Mouse (Mus musculus) 3134 (cell line): ENCODE measurements around the gene Mical1.

Experiments
- DNase-seq: peaks from one replicate; pipeline ENCODE4 v3.0.0-alpha.2; 2011; ENCODE audit warnings: low spot score; ENCODE audit not compliant: insufficient read length; ENCODE audit errors: extremely low read depth

Gene Mical1

GRCm38 (mm10) chr10:41477018-41477277, 834 bp downstream of the Mical1 start:
- DNase-seq, result peak; percentile 54

DNA sequence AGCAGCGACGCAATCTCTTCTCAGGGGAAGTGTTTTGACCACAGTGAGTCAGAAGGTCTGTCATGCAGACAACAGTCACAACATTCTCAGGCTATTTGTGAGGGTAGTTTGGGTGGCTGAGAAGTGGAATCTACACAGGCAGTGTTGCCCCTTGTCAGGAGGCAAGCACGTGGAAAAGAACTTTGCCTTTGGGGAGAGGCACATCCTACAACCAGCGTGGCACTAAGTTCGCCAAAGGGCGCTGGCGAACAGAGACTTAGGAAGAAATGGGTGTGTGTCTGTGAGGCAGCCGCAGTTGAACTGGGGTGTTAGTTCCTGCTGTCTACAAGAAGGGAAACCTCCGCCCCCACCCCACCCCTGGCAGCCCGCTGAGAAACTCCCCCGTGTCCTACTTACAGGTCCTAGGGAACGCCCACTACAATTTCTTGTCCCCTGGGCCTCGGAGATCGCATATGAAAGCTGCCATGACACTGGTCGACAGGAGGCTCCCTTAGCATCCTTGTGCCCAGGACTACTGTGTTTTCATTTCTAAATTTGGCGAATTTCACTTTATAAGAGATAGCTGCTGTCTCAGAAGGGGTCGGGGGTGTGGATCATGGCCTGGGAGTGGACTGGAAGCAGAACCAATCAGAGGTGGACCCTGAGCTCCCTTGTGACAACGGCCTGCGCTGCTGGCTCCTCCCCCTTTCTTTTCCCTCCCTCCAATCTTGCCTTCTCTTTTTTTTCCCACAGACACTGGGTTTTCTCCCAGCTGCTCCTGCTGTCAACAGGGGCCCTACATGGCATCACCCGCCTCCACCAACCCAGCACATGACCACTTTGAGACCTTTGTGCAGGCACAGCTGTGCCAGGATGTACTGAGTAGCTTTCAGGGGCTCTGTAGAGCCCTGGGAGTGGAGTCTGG, 1.4 kb downstream of the Mical1 start:
- peak; percentile 70 for DNase-seq

DNA sequence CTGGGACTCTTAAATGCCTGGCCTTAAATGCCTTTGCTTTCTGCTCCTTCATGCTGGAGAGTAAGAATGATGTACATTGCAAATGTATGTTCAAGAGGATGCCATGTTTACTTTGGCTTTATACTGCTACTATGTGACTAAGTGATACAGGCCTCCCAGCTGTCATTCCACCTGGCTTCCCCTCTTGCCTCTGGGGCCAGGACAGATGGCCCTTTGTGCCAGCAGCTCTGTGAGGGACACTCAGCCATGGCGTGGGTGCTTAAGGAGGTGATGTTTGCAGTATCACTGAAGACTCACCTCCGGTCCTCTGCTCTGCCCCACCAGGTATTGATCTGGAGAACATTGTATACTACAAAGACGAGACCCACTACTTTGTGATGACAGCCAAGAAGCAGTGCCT, 3.8 kb downstream of the Mical1 start:
- no peak for DNase-seq

GRCm38 (mm10) chr10:41480938-41481880, 5.1 kb downstream of the Mical1 start:
- DNase-seq, result no peak

- no peak for DNase-seq
These were observed 6.3 kb downstream of the Mical1 start for GRCm38 (mm10) chr10:41482446-41482845.

GRCm38 (mm10) chr10:41485778-41486177, 9.7 kb downstream of the Mical1 start:
- DNase-seq, result no peak

DNA sequence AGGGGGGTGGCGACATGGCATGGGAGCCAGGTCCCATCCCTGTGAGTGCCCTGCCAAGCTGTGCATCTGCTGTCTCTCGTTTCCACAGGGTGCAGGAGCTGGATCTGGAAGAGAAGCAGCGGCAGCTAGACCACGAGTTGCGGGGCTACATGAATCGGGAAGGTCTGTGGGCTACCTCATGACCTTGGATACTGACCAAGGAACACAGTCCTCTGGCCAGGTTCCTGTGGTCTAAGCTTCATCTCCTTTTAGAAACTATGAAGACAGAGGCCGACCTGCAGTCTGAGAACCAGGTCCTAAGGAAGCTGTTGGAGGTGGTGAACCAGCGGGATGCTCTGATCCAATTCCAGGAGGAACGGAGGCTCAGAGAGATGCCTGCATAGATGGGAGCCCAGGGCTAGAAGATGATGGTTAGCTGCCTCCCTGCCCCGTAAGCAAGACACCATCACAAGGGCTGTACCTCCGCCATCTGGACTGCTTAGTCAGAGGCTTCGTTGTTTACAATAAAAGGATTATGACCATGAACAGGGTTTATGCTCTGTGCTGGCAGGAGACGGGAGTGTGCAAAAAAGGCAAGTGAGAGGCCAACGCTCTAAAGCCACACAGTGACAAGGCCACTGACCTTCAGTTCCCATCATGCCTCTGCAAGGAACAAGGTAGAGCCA, 10.5 kb downstream of the Mical1 start:
- DNase-seq, result peak; percentile 72

- DNase-seq, result no peak
These were observed 12.8 kb downstream of the Mical1 start for GRCm38 (mm10) chr10:41488877-41489276.

GRCm38 (mm10) chr10:41489294-41489693, 13.2 kb downstream of the Mical1 start:
- no peak for DNase-seq

DNA sequence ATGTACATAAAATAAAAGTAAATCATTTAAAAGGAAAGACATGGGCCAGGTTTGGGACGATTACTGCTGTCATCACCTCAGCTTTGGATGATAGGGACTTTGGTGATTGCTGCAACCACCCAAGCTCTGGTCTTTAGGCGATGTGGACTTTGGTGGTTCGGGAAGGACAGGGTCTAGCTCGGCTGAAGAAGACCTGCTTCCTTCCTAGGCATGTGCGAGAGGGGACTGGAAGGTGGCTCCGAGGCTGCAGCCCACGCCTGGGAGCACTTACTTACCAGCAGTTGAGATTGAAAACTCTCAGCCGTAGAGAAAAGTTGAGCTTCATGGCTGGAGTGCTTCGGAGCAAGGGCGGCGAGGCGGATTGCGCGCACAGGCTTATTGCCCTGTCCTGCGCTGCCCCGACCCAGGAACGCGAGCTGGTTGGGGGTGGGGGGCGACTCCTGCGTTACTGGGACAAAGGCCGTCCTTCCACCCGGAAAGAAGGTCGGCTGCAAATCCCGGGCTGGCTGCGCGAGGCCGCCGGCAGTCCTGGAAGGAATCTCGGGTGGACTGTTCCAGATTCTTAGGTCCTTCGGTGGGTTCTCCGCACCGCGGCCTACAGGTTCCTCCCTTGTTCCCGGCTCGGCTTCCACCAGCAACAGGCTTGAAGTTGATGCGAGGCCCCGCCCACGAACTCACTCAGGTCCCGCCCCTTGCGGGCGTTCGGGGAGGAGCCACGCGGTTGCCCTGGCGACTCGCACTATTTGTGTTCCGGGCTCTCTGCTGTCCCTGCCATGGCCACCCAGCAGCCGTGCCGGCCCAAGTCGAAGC, 13.8 kb downstream of the Mical1 start, which contains the start of the genes Smpd2 and Ppil6:
Smpd2 (minus strand) TSS at position 662 of the 810 bp plus-strand sequence.
Ppil6 (plus strand) TSS at position 732 of the 810 bp plus-strand sequence.
- DNase-seq, result peak; percentile 89

DNA sequence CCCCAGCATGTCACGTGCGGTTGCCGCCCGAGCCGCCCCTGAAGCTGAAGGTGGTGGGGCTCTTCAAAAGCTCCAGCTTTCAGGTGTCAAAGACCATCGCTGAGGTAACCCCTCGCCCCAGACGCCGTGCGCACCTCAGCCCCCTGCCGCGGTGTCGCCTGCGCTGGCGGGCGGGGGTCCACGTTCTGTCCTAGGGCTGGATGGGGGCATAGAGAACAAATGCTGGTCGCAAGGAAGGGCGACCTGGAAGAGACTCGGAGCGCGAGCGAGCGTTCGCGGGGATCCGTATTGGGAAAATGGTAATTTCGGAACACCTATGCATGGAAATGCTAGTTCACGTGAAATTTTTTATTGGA, 14.4 kb downstream of the Mical1 start:
- no peak for DNase-seq

- DNase-seq, result no peak
These were observed 15.0 kb downstream of the Mical1 start for GRCm38 (mm10) chr10:41491111-41491510.

- DNase-seq, result peak; percentile 47
These were observed 24.8 kb downstream of the Mical1 start for GRCm38 (mm10) chr10:41500941-41501340.

GRCm38 (mm10) chr10:41504996-41505395, 28.9 kb downstream of the Mical1 start:
- DNase-seq, result no peak

DNA sequence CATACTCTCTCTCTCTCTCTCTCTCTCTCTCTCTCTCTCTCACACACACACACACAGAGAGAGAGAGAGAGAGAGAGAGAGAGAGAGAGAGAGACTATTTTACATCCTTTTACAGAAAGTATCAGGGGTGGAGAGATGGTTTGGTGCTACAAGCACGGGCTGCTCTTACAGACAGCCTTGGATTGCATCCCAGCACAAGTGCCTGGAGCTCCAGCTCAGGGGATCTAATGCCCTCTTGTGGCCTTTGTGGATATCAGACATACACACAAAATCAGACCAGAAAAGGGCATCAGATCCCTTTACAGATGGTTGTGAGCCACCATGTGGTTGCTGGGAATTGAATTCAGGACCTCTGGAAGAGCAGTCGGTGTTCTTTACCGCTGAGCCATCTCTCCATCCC, 29.3 kb downstream of the Mical1 start:
- DNase-seq, result peak; percentile 50

DNA sequence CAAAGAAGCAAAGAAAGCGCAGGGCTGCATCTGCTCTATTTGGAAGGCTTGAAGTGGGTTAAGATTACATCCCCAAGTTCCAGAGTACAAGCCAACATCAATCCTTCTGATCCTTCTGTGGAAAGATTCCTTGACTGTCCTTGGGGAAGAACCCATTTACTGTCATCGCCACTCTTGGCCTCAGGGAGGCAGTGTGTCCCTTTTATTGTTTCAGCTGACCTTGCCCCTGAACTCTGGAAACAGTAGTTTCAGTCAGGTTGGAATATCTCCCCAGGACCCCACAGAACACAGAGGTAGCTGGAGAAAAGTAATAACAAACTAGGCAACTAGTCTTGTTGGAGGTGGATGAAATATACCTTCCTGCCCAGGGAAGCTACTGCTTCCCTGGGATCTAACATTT, 33.0 kb downstream of the Mical1 start:
- no peak for DNase-seq

DNA sequence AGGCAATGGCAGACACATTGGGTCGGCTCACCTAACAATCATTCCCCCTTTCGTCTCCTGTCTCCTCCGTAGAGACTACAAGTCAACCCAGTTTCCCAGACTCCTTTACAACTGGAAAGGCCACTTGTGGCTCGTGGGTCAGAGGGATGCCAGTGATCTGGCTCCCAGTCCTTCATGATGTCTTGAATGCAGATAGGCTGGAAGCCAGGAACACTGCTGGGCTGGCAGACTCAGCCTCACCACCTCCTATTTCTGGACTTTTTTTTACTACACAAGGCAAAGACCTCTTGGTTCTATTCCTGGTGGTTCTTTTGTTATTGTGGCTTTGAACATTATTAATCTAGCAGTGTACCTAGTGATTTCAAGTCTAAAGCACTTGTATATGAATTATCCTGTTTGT, 38.2 kb downstream of the Mical1 start:
- DNase-seq, result no peak

- no peak for DNase-seq
These were observed 38.8 kb downstream of the Mical1 start for GRCm38 (mm10) chr10:41514921-41515320.

DNA sequence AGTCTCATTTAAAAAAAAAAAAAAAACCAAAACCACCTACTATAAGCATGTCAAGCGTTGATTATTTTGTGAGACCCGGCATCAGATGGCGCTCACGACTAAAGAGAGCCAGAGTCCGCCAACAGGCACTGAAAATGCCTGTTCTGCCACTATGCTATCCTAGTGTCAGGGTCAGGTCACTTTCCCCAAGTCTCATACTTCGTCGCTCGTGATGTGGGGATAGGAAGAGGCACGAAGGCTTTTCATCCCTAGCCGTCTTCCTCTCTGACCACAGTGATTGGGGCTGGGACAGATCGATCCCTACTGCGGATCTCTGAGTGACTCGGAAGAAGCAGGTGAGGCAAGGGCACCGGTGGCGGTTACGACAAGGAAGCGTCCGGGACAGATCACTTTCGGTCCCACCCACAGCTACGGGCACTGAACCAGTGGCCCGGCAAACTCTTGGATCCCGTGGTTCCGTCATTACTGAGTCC, 42.4 kb downstream of the Mical1 start:
- DNase-seq, result no peak

- peak; percentile 91 for DNase-seq
These were observed 43.0 kb downstream of the Mical1 start, which contains the start of gene Cd164 for GRCm38 (mm10) chr10:41518981-41519618. Gene Cd164 (plus strand): TSS chr10:41519414.
